Mouse (Mus musculus) ovary, postnatal 10 days (tissue): ENCODE data around the gene Als2cr12.
"Not testable (repeated sequence)": the region's sequence is repeated elsewhere in the genome, so short reads cannot be mapped to it uniquely, and the experiment has no call there.

Experiments used
- DNase-seq: peaks from one replicate; pipeline ENCODE4 v3.0.0; 2022; ENCODE audit warnings: low spot score

The Als2cr12 gene

DNA sequence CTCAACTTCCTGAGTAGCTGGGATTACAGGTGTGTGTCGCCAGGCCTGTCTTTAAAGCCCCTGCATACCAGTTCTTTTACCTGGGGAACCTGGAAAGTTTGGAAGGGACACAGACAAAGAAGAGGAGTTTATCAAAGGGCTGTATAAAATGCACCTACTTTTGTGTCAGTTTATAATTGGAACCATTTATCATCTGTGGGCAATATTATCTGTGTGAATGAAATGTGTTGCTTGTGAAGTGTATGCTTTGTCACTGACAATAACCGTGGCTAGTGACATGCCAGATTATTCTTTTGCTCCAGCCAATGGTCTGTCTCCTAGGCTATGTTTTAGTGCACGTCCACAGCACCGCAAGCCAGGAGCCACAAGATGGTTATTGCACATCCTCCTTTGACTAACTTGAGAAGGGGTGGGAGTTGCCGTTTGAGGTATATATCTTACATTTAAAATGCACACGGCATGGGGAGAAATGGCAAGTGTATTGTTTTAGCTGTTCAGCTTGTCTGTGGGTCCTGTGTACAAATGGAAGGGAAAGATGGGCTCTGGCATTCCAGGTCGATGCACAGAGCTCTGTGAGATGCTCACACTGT, 23.7 kb upstream of the Als2cr12 start:
- DNase-seq = no peak

DNA sequence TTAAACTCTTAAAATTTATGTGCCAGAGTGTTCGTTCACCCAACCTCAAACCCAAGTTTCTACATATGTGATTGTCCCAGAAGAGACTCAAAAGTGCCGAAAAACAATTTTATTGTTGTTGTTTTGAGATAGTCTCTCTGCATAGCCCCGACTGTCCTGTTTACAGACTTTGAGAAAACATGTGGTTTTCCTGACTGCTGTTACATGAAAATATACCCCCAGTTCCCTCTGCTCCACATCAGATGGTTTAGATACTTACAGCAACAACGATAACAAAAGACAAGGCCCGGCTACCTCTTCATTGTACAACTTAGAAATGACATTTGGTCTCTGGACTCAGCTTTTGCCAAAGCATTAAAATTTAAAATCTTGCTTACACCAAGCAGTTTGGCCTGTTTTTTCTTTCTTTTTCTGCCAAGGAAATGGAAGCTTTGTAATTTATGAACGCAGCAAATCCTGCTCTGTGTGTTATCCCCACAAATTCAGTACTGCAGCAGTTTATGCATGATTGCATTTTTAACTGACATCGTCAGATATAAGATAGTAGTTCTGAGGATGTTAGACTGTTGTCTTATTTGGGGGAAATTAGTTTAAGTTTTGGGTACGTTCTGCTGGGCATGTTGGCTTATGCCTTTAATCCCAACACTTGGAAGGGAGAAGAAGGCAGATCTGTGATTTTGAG, 21.9 kb upstream of the Als2cr12 start:
- DNase-seq = no peak

DNA sequence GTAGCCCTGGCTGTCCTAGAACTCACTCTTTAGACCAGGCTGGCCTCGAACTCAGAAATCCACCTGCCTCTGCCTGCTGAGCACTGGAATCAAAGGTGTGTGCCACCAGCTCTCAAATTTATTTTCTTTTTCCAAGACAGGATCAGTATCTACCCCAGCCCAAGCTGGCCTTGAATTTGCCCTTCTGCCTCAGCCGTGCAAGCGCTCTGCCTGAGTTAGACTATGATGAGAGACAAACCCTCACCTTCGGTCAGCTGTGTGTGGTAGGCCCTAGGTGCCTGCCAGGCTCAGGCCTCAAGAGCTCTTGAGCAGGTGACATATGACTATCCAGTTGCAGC, 21.1 kb upstream of the Als2cr12 start:
- DNase-seq = no peak

- DNase-seq = no peak
Measured at GRCm38 (mm10) chr1:58716162-58716882, 20.5 kb upstream of the Als2cr12 start.

GRCm38 (mm10) chr1:58715536-58715935, 19.7 kb upstream of the Als2cr12 start:
- no peak for DNase-seq

DNA sequence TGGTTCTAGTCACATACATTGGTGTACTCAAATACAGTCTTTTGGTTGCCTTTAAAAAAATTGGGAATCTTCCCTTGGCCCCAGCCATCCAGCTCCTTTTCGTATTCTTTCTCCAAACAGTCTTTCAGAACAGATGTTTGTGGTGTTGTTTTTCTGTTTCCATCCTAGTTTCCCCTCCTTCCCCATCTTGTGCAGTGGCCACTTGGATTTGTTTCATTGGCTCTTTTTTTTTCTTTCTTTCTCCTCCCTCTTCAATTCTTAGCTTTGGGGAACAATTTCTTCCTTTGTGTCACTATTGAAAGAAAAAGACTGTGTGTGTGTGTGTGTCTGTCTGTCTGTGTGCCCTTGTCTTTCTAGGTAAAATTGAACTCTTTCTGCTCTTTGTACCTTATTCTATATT, 18.6 kb upstream of the Als2cr12 start:
- no peak for DNase-seq

GRCm38 (mm10) chr1:58713893-58714231, 18.1 kb upstream of the Als2cr12 start:
- peak; percentile 48 for DNase-seq

GRCm38 (mm10) chr1:58713081-58713892, 17.5 kb upstream of the Als2cr12 start:
- peak; percentile 38 for DNase-seq

DNA sequence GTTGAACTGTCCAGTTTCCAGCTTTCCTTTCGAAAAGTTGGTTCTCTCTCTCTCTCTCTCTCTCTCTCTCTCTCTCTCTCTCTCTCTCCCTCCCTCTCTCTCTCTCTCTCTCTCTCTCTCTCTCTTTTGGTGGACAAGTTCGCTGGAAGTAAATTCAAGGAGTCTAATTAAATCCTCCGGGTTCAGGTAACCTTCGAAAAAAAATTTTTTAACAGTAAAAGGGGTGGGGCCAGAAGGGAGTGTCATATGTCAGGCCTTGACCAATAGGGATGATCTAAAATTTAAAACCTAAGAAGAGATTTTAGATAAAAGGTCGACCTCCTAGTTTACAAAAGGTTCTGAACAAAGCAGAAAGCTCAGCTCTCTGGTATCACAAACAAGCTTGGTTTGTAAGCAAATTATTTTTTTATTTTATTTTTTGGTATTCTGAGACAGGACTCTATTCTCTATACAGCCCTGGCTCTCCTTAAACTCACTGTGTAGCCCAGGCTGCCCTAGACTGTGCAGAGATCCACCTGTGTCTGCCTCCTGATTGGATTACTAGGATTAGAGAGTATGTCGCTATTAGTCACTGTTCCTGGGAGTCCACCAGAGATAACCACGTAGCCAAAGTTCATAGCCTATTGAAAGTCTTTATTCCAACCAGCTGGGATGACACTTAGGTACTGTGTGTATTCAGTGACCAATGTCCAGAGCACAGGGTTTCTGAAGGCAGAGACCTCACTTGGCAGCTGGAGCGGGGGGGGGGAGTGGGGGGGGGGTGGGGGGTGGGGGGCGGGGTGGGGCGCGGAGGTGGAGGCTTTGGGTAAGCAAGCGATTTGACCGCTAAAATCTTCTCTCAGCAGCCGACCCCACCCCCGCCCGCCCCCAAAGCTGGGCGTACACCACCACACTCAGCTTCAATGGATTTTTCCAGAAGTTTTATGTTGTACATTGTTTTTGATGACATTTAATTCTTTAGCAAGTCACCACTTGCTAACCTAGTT, 16.6 kb upstream of the Als2cr12 start:
- DNase-seq = no peak

- DNase-seq = peak; percentile 57
Measured at GRCm38 (mm10) chr1:58711365-58712016, 15.7 kb upstream of the Als2cr12 start, which contains the start of gene Cflar. Gene Cflar, plus strand, starts transcription at chr1:58711508.

GRCm38 (mm10) chr1:58710711-58711364, 15.0 kb upstream of the Als2cr12 start:
- DNase-seq = no peak

GRCm38 (mm10) chr1:58710043-58710442, 14.3 kb upstream of the Als2cr12 start:
- DNase-seq = not testable (repeated sequence)

DNA sequence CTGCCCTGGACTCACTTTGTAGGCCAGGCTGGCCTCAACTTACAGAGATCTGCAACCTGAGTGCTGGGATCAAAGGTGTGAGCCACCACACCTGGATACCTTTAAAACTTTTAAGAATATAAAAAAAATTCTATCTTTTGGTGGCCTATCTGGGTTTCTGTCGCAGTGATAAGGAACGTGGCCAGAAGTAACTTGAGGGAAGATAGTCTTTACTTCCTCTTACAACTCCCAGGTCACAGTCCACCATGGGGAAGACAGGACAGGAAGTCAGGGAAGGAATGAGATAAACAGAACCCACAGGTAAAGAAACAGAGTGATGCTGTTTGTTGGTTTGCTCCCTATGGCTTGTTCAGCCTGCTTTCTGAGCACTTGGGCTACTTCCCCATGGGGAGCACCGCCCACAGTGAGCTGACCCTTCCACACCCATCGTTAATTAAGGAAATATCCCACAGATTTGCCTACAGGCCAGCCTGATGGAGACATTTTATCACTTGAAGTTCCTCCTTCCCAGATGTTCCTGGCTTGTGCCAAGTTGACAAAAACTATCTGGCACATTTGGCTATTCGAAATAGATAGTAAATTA, 4.9 kb upstream of the Als2cr12 start:
- DNase-seq = not testable (repeated sequence)

- DNase-seq = no peak
Measured at GRCm38 (mm10) chr1:58699988-58700387, 4.2 kb upstream of the Als2cr12 start.

GRCm38 (mm10) chr1:58698781-58699180, 3.0 kb upstream of the Als2cr12 start:
- DNase-seq = no peak

DNA sequence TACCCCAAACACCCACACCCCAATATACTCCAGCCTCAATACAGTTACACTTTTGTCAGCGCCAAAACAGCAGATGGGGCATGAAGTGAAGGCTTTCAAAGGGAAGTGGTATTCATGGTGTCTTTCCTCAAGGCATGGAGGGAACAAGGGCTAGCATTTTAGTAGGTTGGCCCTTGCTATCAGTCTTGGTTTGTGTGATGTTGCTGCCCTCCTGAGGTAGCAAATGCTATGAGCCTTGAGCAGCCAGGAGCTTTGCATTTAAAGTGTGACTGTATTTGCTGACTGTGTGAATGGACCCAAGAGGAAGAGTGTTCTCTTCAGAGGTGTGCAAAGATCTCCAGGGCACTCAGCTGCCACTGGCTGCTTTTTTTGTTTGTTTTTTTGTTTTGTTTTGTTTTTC, 1.8 kb upstream of the Als2cr12 start:
- not testable (repeated sequence) for DNase-seq

DNA sequence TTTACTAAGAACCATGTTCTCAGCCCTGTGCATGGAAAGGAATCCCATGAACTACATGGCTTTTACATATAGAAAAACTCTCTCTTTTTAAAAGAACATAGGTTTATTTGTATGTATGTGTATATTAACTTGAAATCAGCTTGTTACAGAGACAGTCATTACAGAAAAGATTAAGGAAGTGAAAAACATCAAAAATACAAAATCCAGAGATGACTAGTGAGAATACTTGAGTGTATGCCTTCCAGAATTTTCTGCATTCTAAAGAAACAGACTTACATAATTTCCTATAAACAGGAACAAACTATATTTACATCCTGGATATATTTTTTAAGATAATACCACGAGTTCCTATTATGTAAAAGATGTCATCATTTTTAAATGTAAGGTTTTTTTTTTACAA, 2.1 kb downstream of the Als2cr12 start:
- DNase-seq = no peak

DNA sequence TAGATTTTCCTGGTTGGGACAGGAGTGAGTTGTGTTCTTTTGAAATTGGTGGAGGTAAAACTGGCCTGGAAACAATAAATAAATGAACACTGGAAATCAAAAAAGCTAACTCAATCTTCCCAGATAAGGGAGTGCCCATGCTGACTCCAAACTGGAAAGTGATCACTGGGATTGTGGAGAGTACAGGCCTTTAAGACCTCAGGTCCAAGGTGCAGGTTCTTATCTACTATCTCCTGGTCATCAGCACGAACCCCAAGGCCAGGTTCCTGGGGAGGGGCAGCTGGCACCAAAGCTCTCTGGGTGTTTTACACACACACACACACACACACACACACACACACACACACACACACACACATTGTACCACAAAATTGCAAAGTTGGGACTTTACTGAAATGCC, 4.1 kb downstream of the Als2cr12 start:
- not testable (repeated sequence) for DNase-seq

DNA sequence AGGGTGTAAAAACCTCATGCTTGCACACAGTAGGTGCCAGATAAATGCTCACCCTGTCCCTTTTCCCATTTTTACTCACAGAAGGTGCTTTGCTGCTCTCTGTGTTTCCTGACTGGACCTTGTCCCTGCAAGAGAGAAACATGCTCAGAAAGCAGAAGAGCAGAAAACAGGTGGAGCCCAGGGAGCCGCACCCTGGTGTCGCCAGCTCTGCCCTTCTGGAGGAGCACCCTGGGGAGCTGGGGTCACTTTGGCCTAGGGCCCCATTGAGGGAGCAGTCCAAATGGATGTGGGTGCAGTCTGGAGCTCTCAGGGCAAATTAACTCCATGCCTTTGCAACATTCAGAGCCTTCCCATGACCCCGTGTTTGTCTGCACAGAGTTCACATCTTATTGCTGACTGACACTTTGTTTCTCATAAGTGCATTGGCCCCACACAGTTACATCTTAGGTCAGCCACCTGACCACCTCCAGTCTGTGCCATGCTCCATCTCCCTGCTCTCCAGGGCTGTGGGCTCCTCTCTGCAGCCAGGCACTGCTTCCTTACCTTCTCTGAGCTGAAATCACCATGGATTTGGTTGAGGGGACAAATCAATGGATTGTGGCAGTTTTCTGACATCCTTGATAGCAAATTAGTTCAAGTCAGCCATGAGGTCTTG, 4.8 kb downstream of the Als2cr12 start:
- not testable (repeated sequence) for DNase-seq
